Mouse (Mus musculus): ENCODE data around the gene Inpp5a.
A peak's percentile ranks its signal among the peaks of the same experiment; 100 is the strongest.

Gene Inpp5a

GRCm38 (mm10) chr7:139540601-139541000 is 151.7 kb downstream of the Inpp5a start:
- DNase-seq = no peak

DNA sequence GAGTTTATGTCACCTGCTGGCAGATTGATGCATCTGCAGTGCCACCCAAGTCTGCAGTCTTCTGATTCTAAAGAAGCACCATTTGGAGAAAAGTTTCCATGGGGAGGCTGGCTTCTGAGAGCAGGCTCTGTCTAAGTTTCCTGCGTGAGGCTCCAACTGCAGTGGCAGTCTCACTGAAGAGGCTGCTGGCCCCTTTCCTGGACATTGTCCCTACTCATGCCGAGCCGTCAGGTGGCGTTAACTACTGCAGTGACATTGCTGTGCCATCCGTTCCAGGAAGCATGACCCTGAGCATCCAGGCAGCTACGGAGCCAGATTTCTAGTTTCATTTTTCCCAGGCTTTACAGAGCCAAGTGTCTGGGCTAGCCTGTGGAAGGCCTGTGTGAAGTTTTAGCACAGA is 152.5 kb downstream of the Inpp5a start:
- DNase-seq = peak; percentile 62 to 66

DNA sequence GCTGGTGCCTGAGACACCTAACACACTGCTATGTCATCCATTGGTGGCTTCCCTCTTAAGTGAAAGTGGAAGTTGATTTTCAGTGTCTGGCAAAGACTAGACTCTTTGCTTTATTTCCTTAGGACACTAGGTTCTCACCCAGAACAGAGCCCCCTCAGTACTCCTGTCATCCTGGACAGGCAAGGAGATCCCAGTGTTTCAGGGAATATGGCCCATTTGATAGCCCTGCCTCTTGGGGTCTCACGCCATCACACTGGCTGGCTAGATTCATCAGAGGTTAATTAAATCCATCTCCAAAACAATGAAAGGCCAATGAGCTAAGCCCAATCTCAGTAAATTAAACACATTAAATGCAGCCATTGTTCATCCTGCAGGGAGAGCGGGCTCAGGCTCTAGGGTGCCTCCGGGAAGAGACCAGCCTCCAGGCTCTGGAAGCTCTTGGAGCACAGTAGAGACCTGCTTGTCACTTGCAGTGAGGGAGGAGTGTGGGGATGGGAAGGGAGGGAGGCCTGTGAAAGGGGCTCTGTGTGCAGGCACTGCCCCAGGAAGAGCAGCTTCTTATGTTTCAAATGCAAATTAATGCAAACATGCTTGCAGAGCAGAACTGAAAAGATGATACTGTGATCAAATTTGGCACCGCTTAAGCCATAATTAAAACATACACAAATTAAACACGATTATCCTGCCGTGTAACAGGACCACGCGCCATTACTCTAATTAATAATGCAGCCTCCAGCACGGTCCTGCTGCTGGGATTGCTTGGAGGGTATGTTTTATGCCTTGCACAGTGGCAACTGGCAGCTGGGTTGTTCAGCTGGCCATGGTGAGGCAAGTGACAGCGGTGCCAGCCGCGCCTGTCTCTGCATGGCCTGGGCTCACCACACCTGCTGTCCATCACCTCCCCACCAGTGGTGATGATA is 156.1 kb downstream of the Inpp5a start:
- DNase-seq = no peak

GRCm38 (mm10) chr7:139547325-139547724 is 158.4 kb downstream of the Inpp5a start:
- DNase-seq = no peak

- no peak for DNase-seq
Observed at GRCm38 (mm10) chr7:139550086-139550783, 161.3 kb downstream of the Inpp5a start.

DNA sequence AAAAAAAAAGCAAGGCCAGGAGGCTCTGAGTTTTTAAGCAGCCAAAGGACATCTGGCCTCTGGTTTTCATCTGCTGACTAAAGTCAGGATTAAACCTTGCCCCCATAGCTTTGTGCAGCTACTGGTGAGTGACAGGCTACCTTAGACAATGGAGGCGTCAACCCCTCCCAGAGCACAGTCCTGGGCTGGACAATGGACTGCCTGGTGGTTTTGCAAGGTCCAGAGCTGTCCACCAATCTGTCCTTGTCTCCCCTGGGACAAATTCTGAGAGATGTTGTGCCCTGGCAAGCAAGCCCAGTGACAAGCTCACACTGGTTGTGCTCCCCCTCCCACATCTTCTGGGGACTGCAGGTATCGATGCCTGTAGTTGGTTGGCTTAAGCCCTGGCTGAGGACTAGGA is 162.6 kb downstream of the Inpp5a start:
- no peak for DNase-seq

- no peak for DNase-seq
Observed at GRCm38 (mm10) chr7:139556331-139556730, 167.4 kb downstream of the Inpp5a start.

DNA sequence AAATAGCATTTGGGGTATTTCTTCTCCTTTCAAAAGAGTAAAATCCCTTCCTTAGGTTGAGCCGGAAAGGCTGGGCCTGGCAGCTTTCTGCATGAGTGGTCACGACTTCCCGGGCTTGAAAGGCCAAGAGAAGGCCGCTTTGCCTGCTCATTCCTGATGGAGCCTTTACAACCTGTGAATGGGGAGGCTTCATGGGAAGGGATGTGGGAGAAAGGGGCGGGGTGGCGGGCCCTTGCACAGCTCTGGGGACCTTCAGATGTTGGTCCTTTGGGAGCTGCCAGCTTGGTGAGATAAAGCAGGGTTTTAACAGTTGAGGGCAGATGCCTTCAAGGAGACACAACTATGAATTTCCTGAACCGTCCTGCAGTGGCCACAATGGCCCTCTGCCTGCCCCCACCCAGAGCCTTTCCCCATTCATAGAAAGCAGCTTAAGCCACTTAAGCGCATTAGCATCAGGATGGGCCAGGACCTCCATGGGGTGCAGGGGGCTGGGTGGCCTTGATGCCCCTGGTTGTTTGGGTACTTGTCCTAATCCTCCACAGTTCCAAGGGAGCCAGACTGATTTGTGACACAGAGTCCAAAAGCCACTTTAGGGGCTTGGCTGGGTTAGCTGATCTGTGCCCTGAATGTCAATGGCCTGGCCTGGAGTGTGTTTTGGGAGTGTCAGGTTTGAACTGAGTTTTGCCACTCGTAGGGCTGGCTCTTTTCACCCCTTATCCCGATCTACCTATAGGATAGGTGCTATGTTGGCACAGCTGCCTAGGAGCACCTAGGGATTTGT is 168.0 kb downstream of the Inpp5a start:
- DNase-seq = no peak

- DNase-seq = no peak
Observed at GRCm38 (mm10) chr7:139559659-139560058, 170.8 kb downstream of the Inpp5a start.

- DNase-seq = no peak
Observed at GRCm38 (mm10) chr7:139563425-139563824, 174.5 kb downstream of the Inpp5a start.

DNA sequence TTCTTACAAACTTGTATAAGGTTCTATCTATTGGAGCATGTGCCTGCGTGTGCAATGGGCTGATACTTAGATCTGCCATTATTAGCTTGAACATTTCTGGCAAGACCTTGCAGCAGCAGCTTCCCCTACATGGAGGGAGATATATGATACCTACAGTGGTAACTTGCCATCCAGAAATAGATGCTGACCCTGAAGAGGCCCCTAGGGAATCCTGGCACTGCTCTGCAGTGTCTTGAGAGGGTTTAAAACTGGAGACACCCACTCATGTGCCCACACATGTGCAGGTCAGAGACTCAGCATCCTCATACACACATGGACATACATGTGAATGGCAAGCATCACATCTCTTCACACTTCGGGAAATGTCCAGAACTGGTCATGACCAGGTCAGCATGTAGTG is 175.3 kb downstream of the Inpp5a start:
- DNase-seq = no peak

- no peak for DNase-seq
Observed at GRCm38 (mm10) chr7:139565998-139566397, 177.1 kb downstream of the Inpp5a start.

GRCm38 (mm10) chr7:139566533-139566932 is 177.6 kb downstream of the Inpp5a start:
- DNase-seq = no peak

GRCm38 (mm10) chr7:139570788-139571187 is 181.9 kb downstream of the Inpp5a start:
- no peak for DNase-seq

GRCm38 (mm10) chr7:139572665-139573064 is 183.8 kb downstream of the Inpp5a start:
- DNase-seq = no peak

GRCm38 (mm10) chr7:139576064-139576686 is 187.3 kb downstream of the Inpp5a start:
- DNase-seq = no peak

DNA sequence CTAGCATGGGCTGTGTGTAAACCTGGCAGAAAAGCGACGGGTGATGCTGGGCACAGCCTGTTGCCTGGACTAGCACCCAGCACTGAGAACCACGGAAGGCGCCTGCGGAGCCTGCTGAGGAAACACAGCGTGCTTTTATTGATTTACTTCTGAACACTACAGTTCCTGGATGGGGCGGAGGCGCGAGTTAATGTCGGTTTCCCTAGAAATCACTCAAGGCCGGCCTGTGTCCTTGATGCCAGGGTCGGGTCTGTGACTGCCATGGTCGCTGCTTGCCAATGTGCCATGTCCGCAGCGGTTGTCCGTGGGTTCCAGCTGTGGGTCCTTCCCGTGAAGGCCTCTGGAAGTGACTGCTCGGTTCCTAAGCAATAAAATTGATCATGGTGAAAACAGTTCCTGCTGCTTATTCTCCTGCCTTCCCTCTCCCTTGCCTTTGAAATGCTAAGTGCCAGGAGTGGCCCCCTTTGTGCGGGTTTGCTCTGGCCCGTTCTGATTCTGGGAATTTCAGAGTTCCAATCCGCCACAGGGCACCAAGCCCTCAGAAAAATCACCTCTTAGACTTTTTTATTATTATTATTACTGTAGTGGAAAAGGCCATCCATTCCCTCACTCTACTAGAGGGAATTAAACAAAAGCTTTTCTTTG is 190.5 kb downstream of the Inpp5a start:
- DNase-seq = no peak

GRCm38 (mm10) chr7:139580851-139581775 is 192.2 kb downstream of the Inpp5a start:
- DNase-seq = peak in 1 of 2 experiments; percentile 15

- peak; percentile 20 to 24 for DNase-seq
Observed at GRCm38 (mm10) chr7:139581801-139582571, 193.1 kb downstream of the Inpp5a start.

DNA sequence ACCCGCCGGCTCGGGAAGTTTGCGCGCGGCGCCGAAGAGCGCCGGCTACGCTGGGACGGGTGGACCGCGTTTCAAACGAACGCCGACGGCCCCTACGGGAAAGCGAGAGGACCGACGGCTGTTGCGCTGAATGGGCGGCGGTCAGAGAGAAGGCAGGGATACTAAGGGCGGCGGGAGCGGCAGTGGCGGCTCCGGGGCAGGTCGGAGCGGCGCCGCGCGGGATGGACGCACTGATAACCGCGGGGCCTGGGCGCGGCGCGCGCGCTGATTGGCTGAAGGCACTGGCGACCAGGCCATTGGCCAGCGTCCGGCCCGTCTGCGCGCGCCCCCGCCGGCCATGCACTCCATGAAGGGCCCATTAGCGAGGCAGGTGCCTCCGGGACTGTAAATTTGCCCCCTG is 193.7 kb downstream of the Inpp5a start, which contains the start of gene Nkx6-2:
Nkx6-2 (minus strand) TSS at position 203 of the 400 bp plus-strand sequence.
- peak; percentile 37 to 50 for DNase-seq
